ENCODE assay signal across 11 mouse cellular contexts in genomic region chr11:114627036-114627435, GRCm38 (mm10).
"Had no signal": no experiment of that assay in that cellular context is flagged by ENCODE, and none has a peak within 500 bp of the region (broad histone marks: within the 10 kb centered on the region; RNA-seq: fewer than 3 reads in every experiment).

No protein-coding gene starts in this region.

- DNase-seq: lung, adult 18-20 months; lung, postnatal 4 days; midbrain, embryonic 14.5 days; retina, postnatal 1 day; right cerebral cortex, adult 18-20 months; right cerebral cortex, postnatal 25 days; right cerebral cortex, postnatal 4 days; spleen, adult 18-20 months; thymus, adult 18-20 months; thymus, postnatal 14 days; thymus, postnatal 36 days had no signal
